Mouse (Mus musculus) right cerebral cortex, adult 18-20 months (tissue): ENCODE measurements at regions not wholly inside any gene's neighbourhood (a gene's known extent, or its start where the extent isn't known, plus 50 kb on each side); places are given as distances from the start of the nearest gene placed in this dataset.
A peak's percentile ranks its signal among the peaks of the same experiment; 100 is the strongest.

ENCODE experiments used
- DNase-seq: peaks from one replicate; pipeline ENCODE4 v3.0.0; 2022; ENCODE audit warnings: mixed read lengths

DNA sequence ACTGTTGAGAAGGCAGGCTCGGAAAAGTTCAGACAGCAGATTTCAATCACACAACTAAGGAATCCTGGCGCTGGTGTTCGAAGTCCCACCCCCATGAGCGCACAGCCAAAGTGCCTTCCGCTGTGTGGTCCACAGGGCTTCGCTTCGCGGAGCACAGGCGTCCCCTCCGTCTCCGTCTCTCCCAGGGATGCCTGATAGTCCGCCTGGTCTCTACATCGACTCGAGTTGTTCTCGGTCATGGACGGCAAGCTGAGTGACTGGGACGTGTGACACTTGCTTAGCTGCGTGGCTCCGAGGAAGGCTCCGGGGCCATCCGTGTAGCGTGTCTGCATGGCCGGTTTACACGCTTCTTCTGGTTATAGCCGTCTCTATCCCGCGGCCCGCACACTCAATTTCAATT lies 224.0 kb downstream of the Gm26897 start:
- DNase-seq = no peak

DNA sequence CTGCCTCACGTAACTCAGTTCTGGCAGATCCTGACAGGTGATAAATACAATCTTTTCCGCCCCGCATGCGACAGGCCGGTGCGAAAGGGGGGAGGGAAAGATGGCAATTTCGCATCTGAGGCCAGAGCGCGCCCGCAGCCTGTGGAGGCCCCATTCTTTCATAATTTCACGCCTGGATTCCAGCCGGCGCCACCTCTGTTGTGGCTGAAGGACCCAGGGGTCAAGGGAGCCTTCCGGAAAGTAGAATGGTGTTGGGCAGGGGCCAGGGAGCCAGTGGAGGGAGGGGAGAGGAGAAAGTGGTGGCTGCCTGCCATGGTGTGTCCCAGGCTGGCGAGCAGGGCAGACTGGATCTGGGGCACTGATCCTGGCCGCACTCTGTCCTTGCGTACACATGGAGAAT lies 224.5 kb downstream of the Gm26897 start:
- DNase-seq = peak; percentile 25

DNA sequence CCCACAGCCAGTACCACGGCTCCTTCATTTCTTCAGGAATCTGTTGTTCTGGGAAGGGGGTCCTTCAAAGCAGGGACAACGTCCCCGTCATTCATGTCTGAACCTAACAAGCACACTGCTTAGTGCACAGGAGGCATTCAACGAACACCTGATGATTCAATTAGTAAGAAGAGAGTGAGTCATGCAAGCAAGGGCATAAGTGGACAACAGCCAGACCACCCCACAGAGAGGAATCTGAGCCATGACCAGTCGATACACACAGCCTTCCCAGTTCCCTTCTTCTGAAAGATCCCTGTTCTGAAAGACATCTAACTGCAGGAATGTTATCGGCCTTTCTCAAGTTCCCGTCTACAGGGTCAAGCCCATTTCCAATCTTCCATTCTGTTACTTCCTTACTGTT lies 231.6 kb downstream of the Gm26897 start:
- DNase-seq = no peak

DNA sequence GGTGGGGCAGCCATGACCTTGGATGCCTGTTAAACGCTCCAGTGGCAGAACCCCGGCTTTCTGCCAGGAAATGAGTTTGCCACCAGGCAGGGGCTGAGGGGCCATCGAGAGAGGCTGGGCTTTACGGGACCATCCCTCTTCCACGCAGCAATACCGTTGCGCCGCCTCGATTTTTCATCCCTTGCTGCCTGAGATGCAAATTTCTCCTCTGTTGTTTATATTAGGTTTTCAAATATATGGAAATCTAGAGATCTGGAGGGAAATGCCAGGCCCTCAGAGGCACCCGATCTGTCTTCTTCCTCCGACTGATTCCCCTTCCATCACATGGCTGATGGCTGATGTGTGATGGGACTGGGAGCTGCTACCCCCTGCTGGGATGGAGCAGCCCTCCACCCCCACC lies 234.4 kb downstream of the Gm26897 start:
- no peak for DNase-seq

DNA sequence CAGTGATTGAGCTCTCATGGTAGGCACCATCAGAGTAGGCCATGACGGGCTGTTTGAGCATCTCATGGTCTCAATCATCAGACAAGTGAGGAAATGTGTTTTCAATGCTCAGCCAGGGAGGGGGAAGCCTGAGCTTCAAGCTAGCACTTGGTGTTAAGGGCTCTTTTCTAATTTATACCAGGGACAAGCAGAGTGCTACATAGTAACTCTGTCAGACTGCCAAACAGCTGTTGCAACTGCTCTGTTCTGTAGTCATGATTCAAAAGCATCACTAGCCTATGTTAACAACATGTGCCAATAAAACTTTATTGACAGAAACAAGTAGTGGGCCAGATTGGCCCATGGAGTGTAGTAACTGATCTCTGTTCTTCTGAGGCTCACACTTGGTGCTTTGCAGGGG lies 235.0 kb downstream of the Gm26897 start:
- DNase-seq = no peak

DNA sequence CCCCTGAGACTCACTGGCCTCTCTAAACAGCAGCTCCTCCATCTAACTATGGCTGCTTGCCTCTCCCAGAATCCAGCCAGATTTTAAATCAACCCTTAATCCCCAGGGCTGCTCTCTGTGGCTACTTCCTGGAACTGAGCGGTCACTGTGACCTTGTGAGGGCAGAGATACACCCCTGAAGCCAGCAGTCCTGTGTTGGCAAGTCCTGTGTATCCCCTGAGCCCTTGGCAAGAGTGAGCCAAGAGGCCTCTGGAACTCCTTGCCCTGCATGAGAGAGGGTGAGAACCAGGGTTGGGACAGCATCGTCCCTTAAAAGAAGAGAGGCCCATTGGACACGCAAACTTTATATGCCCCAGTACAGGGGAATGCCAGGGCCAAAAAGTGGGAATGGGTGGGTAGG lies 237.5 kb downstream of the Gm26897 start:
- DNase-seq = no peak

DNA sequence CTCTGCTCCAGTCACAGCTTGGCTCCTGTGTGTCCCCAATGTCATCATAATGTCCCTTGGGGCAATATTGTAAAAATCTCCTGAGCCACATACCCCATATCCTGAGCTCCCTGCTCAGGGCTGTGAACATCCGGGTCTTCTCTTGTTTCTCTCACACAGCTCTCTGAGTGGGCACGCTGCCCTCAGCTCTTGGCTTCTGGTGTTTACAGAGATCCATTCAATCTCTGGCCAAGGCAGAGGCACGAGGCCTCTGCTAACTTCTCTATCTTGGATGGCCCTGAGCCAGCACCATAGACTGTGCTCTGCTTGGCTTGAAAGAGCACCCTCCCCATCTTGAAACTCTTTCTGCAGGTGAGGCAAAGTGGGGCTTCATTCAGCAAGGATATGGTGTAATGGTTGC lies 238.2 kb downstream of the Gm26897 start:
- no peak for DNase-seq

DNA sequence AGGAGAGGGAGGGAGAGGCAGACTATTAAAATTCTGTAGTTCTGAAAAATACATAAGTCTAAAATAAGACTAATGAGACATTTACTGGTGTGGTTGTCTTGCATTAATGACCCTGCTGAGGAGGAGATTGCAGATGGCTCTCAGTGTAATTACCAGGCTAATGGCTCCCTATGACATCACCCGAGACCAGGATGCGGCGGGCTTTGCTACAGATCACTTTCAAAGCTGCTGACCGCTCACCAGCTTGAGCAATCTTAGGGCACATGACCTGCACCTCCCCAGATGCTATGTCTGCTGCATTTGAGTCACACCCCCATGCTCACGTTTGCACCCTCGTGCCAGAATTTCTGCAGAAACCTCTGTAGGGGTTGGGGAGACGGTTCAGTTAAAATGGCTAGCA lies 242.0 kb downstream of the Gm26897 start:
- DNase-seq = no peak

DNA sequence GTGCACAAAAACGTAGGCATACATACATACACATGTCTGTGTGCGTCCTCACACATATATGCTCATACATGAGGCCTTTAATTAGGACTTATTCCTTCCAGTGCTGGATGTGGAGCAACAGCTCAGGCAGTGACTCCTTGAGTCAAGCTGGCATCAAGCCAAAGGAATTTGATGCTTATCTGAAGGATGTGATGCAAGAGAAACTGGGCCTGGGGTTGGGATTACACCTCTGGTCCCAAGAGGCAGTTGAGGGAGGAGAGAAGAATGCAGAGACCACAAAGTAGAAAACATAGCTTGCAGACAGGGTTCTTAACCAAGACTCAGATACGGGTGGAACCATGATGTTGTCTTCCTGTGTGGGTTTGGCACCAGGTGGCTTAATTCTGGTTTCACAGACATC lies 245.9 kb downstream of the Gm26897 start:
- DNase-seq = no peak

DNA sequence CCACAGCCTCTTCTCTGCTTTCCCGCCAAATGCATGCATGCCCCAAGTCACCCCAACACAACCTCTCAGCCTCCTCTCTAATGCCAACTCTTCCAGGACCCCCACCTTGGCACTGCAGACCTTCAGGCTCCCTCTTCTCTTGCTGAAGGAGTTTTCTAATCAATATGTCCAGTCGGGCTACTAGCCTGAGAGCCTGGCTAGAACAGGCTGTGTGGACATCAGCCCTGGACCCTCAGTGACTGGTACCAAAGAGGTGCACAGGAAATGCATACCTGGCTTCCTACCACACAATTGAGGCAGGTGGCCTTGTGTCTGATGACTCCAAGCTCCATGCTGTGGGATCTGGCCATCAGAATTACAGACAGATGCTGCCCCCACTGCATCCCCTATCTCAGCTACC lies 248.4 kb downstream of the Gm26897 start:
- no peak for DNase-seq

DNA sequence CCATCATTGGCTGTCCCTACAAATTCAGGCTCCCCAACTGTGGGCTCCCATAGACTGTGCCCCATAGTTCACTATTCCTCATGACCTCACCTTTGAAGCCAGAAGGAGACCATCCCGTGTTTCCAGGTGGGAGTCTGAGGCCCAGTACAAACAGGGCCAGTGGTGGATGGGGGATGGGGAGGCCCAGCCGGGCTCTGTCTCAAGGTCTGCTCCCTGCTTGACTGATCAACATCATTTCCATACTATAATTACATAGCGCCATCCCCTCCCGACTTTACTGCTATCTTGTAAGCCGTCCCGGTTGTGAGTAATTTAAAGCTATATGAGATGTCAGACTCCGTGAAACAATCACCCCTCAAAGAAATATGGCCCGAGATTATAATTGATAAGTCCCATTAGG lies 252.3 kb downstream of the Gm26897 start:
- DNase-seq = no peak

DNA sequence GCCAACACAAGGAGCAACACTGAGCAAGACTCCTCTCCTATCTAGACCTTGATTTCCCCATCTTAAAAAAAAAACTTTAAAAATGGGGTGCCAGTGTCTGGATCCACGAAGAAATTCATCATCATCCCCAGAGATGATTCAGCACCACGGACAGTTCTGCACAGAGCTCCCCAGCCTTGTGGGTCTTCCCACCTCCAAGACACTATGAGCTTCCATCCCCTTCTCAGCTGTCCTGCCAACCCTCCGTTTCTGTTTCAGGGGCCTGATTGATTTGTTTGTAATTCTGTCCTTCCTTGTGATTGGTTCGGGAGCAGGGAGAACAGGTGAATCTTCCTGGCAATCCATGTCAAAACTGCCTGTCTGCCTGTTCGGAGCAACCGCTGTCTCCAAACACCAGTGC lies 253.3 kb downstream of the Gm26897 start:
- DNase-seq = no peak

DNA sequence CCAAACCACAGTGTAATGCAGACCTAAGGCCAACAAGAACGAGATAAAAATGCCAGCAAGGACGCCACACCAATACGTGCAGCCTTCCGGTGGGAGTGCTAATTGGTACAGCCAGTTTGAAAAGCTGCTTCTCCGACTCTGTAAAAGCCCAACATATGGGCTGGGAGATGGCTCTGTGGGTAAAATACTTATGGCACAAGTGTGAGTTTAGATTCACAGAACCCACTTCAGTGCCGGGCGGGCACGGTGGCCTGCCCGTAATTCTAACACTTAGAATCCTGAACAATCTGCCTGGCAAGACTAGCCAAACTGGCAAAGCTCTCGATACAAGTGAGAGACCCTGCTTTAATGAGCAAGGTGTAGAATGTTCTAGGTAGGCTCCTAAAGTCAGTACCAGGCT lies 258.1 kb downstream of the Gm26897 start:
- no peak for DNase-seq

DNA sequence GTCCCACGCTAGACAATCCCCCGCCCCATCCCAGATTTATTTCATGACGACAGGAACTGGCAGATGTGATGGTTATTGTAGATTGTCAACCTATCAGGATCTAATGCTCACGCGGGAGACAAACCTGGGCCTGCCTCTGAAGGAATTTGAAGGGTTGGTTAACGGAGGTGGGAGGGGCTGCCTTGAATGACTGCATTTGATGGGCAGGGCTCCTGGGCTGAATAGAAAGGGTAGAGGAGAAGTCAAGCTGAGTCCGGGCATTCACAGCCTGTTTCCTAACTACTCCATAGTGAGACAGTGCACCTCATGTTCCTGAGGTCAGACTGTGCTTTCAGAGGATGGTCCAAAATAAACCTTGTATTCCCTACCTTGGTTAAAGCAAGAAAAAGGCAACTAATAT lies 259.1 kb downstream of the Cryba4 start:
- no peak for DNase-seq

DNA sequence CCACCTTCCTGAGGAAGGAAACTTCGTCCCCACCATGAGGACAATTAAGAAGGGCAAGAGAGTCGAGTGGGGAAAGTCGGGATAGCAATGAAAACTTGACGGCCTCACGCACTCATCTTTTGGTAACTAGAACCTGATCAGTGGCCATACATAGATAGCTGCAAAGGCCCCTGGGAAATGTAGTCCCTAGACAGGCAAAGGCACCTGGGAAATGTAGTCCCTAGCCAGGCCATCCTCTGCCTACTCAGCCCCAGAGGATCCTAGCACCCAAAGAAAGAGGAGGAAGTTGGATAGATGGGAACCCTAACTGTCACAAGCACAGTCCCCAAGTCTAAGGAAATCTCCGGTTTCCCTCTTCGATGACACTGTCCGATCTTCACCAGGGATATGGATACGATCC lies 258.4 kb downstream of the Cryba4 start:
- DNase-seq = no peak

DNA sequence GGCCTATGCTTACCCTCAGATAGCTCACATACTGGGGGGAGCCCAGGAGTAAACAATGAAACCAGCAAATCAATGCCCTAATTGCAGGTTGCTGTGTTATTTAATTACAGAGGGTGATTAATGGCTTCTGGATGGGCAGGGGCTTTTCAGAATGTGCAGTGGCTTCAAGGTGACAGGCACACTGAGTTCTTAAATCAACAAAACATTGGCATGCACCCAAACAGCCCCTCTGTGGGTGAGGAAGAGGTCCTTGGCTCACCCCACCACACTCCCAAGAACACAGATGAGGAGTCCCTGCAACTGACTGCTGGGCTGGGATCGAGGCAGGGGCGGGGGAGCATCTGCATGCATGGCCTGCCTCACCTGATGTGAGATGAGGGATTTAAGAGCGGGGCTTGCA lies 255.5 kb downstream of the Cryba4 start:
- DNase-seq = no peak

DNA sequence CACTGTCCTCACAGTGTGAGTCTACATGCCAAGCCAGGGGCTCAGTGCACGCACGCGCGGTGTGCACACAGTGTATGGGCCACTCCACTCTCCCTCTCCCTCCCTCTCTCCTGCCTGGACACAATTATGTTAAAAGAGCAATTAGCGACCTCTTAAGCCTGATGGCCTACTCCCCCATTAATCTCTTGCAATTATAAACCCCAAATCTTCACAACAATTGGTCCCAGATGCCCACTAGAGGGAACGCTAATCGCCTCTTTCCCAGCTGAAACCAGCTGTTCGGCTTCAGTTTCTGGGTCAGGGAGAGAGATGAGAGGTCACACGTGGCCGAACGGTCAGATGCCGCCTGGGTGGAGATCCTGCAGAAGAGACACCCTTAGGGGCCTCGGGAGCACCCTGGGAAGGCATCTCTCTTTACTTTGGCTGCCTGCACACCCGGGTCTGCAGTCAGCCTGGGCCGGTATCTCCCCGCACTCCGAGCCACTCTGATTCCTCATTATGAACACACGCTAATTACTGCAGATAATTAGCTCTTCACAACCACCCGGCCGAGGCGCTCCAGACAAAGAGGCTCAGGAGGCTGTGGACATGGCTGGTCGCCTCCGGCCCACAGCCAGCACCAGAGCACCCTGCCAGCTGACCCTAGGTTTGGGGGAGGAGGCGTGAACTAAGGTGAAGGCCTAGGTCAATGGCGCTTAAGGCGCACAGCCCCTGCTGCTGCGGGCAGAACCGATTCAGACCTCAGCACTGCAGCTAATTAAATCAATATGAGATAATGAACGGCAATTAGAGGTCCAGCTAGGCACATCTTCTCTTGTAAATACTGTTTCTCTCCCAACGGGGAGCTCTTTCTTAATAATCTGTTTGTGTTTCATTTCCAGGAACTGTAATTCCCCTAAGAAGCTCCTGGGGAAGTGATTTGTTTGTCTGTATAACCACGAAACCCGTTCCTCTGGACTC lies 250.3 kb downstream of the Cryba4 start:
- DNase-seq = no peak

DNA sequence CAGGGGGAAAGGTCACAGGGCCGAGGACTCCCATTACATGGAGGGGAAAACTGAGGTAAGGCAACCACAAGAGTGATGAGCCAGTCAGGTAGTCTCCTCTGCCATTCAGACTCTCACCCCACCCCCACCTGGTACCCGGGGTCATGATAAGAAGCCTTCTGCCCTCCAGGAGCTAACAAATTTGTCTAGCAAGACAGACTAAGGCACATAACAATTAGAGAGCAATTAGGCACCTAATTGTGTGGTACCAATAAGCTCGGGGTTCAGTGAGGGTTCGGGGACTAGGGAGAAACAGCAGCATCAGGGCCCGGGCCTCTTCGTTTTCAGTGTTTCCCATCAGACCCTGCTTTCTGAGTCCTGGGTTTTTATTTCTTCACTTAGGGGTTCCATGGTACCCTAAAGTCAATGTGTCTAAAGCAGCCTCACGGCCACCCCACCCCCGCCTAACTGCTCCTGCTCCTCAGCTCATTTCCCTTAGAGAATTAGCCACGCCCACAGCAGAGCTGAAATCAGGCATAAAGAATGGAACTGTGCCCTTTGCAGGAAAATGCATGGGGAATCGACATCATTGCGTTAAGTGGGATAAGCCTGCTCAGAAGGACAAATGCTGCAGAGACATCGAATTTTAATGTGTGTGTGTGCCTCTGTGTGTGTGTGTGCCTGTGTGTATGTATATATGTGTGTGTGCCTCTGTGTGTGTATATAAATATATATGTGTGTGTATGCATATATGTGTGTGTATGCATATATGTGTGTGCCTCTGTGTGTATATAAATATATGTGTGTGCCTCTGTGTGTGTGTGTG lies 249.3 kb downstream of the Cryba4 start:
- no peak for DNase-seq

DNA sequence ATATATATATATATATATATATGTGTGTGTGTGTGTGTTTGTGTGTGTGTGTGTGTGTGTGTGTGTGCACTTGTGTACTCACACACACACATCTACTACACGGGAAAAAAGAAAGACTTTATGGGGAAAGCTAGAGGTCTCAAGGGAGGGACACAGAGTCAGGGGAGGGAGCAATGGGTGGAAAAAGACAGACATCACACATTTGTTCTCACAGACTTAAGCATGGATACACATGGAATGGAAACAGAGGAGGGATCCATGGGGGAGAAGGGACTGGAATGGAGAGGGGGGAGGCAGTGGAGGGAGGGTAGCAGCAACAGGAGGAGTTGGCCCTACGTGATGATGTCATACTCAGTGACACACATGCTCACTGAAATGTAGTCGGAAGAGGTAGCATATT lies 248.3 kb downstream of the Cryba4 start:
- DNase-seq = no peak

DNA sequence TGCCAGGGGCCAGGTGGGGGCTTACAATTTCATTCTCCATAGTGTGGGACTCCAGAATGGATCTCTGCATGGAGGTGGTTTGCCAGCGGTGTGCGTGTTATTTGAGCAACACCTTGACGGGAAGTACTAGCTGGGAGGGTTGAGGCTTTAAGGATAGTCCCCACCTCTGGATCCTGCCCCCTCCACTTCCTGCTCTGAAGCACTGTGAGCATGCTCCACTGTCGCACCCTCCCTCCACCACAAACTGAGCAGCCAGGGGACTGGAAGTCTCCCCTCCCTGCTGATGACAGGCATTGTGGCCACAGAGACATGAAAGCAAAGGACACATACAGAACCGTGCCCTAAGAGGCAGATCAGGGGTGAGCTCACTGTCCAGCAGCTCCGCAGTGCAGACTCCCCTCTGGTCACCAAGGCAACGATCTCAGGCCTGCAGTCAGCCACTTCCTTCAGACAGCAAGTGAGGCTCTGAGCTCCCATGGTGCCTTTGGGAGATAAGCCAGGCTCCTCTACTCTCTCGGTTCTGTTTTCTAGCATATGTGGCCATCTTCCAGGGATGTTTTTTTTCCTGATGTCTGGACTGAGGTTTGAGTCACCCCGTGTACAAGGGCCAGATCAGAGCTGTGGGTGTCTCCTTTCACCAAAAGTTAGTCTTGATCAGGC lies 239.7 kb downstream of the Cryba4 start:
- DNase-seq = no peak

DNA sequence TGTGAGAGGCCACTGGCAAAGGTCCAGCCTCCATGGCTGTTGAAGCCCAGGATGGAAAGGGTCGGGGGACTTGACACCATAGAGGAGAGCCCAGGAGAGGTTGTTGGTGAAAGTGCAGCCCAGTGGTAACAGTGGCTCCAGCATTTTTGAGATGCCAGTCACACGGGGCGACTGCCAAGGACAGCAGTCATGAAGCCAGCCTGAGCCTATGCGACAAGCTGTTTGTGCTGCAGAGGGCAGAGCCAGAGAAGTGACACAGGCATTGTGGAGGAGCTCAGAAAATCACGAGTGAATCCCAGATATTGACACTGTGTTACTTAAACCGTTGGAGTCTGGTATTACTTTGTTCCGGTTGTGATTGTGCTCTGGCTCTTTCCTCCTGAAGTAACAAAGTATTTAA lies 233.4 kb downstream of the Cryba4 start:
- no peak for DNase-seq

DNA sequence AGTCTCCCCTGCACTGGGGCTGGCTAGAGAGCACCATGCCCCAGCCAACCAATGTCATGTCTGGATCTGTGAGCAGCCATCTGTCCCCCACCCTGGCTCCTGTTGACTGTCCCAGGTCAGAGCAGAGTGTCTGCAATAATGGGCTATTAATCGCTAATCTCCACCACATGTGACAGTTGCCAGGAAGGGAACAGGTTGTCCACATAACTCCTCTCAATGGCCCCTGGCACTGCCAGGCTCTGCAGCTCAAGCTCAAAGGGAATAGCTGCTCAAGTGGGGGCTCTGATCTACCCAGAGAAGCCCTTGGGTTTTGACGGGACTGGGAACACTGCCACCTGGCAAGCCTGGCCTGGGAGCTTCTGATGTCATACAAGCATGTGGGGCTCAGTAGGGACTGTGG lies 231.4 kb downstream of the Cryba4 start:
- DNase-seq = peak; percentile 22

DNA sequence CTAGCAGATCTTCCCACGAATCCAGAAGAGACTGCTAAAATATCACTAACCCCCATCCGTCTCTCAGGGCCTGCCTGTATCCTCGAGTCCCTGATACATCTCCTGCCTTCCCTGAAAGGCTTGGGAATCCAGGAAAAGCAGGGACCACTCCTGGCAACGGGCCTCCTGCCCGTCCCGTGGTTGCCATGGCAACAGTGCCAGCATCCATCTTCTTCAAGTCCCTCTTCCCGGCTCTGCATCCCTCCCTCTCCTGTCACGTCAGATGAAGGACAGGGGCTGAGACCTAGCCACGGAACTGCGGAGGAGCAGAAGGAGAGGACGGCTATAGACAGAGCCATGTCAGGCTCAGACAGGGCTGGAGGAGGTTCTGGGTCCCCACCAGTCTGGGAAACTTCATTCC lies 222.4 kb downstream of the Cryba4 start:
- DNase-seq = peak; percentile 49

DNA sequence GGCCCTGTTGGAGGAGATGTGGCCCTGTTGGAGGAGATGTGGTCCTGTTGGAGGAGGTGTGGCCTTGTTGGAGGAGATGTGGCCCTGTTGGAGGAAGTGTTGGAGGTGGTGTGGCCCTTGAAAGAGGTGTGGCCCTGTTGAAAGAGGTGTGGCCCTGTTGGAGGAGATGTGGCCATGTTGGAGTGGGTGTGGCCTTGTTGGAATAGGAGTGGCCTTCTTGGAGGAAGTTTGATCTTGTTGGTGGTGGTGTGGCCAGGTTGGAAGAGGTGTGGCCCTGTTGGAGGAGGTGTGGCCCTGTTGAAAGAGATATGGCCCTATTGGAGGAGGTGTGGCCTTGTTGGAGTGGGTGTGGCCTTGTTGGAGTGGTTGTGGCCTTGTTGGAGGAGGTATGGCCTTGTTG lies 220.3 kb downstream of the Cryba4 start:
- DNase-seq = no peak
